Mouse (Mus musculus) midbrain, postnatal 0 days (tissue): Measurements from ENCODE around the gene Mfsd14b. TPM values are rescaled to one million over a fixed set of nuclear protein-coding genes. Genes with fewer than 3 reads are reported as not detected.
A peak's percentile ranks its signal among the peaks of the same experiment; 100 is the strongest.

Source experiments
- ATAC-seq: fragments of 200-750 bp; cut with Nextera tagmentation; 2 replicates; pipeline ENCODE4 v1.8.0; 2017; ENCODE audit warnings: moderate number of reproducible peaks, mild to moderate bottlenecking, moderate TSS enrichment, moderate library complexity; ENCODE audit not compliant: low FRiP score
- DNase-seq: peaks from one replicate; pipeline ENCODE4 v3.0.0-alpha.2; 2015; ENCODE audit warnings: low spot score
- H3K27ac ChIP-seq: fragments of 300-500 bp; sonication (generic); 2 replicates; pipeline ENCODE4 v1.5.1; 2014; ENCODE audit warnings: low read depth, mild to moderate bottlenecking, low read length, mixed read lengths
- H3K27me3 ChIP-seq: fragments of 300-500 bp; sonication (generic); 2 replicates; pipeline ENCODE4 v1.6.1; 2014; ENCODE audit warnings: low read length, control low read depth, mixed read lengths; ENCODE audit not compliant: insufficient read depth
- H3K36me3 ChIP-seq: fragments of 300-500 bp; sonication (generic); 2 replicates; pipeline ENCODE4 v1.6.1; 2014; ENCODE audit warnings: low read length, control low read depth, mixed read lengths; ENCODE audit not compliant: insufficient read depth
- H3K4me1 ChIP-seq: fragments of 300-500 bp; sonication (generic); 2 replicates; pipeline ENCODE4 v1.6.1; 2014; ENCODE audit warnings: mild to moderate bottlenecking, control low read depth, antibody characterized with exemption, low read length, mixed read lengths; ENCODE audit not compliant: insufficient read depth
- H3K4me2 ChIP-seq: fragments of 300-500 bp; sonication (generic); 2 replicates; pipeline ENCODE4 v1.6.1; 2014; ENCODE audit warnings: low read depth, mild to moderate bottlenecking, low read length, mixed read lengths; ENCODE audit not compliant: poor library complexity, severe bottlenecking
- H3K4me3 ChIP-seq: fragments of 300-500 bp; sonication (generic); 2 replicates; pipeline ENCODE4 v1.5.1; 2014; ENCODE audit warnings: low read depth, mild to moderate bottlenecking, low read length, moderate library complexity
- H3K9ac ChIP-seq: fragments of 300-500 bp; sonication (generic); replicated peaks from 2 replicates; pipeline ENCODE4 v1.6.1; 2014; ENCODE audit warnings: mild to moderate bottlenecking, low read length, moderate library complexity, mixed read lengths; ENCODE audit not compliant: poor library complexity, severe bottlenecking
- H3K9me3 ChIP-seq: fragments of 300-500 bp; sonication (generic); 2 replicates; pipeline ENCODE4 v1.6.1; 2016; ENCODE audit warnings: low read length, control low read depth
- CTCF ChIP-seq: IDR thresholded peaks from 2 replicates; pipeline ENCODE4 v1.5.1; 2016; ENCODE audit warnings: antibody characterized with exemption, mild to moderate bottlenecking
- WGBS: fragments of 180-500 bp; shearing (Covaris S2); extraction: QIAGEN DNeasy Blood & Tissue Kit; methylation state at CpG from one replicate; pipeline ENCODE4 v1.1.7; 2014; 5-methylcytosine and 5-hydroxymethylcytosine counted together
- polyA plus RNA-seq: library from polyadenylated mRNA; unstranded; fragments of >200 nt; fragmentation: Nextera tagmentation; extraction: Ambion mirVana; gene quantifications from 2 replicates; pipeline ENCODE4 v1.2.1, GENCODE M21; 2015
- total RNA-seq: library from RNA; depleted of rRNA; stranded (reverse); fragments of >200 nt; gene quantifications from 2 replicates; pipeline ENCODE4 v1.2.3, GENCODE M21; 2014; rRNA removed

Gene Mfsd14b
- total and polyA plus RNA-seq, 2 experiments from 2014 or later: 18.2 to 42.2 TPM

GRCm38 (mm10) chr13:65069969-65070368, 42.8 kb downstream of the Mfsd14b start:
- Histone ChIP-seq H3K4me3 (no peak overlapping the region), H3K27ac (no peak overlapping the region), H3K4me2 (no peak overlapping the region), H3K9me3 (no peaks in the 10 kb centered on the region), H3K36me3 (peaks cover 13% of the 10 kb centered on the region), H3K27me3 (no peaks in the 10 kb centered on the region), H3K4me1 (no peaks in the 10 kb centered on the region), H3K9ac (no peak overlapping the region)
- no peak for ATAC-seq
- no peak for TF ChIP-seq CTCF
- no peak for DNase-seq
- WGBS: 89% methylated on average over 2 of the region's 2 CpGs

- WGBS: 91% methylated on average over 9 of the region's 9 CpGs
- Histone ChIP-seq H3K4me3 (no peak within 1 kb of the TSS), H3K27ac (no peak within 1 kb of the TSS), H3K4me1 (no peaks in the 10 kb centered on the region), H3K9ac (no peak within 1 kb of the TSS), H3K27me3 (no peaks in the 10 kb centered on the region), H3K36me3 (no peaks in the 10 kb centered on the region), H3K9me3 (no peaks in the 10 kb centered on the region), H3K4me2 (no peak within 1 kb of the TSS)
- DNase-seq: no peak
- no peak for TF ChIP-seq CTCF
- ATAC-seq: no peak
These were observed 60.1 kb downstream of the Mfsd14b start, which contains the start of gene Prss47 for GRCm38 (mm10) chr13:65052660-65053059. Prss47 (minus strand) TSS chr13:65052760.

- DNase-seq (peak; percentile 2), ATAC-seq (no peak)
- Histone ChIP-seq H3K9ac (no peak overlapping the region), H3K27ac (no peak overlapping the region), H3K4me2 (no peak overlapping the region), H3K9me3 (no peaks in the 10 kb centered on the region), H3K4me3 (no peak overlapping the region), H3K4me1 (no peaks in the 10 kb centered on the region), H3K36me3 (no peaks in the 10 kb centered on the region), H3K27me3 (no peaks in the 10 kb centered on the region)
- WGBS: 67% methylated on average over 4 of the region's 4 CpGs
- 0 out of 2 replicates have a peak, but pooled peaks have one; percentile 8 for TF ChIP-seq CTCF
These were observed 77.7 kb downstream of the Mfsd14b start for GRCm38 (mm10) chr13:65035057-65035456.

GRCm38 (mm10) chr13:65032758-65033157, 80.0 kb downstream of the Mfsd14b start, which contains the start of gene Spata31d1c:
Spata31d1c (plus strand) TSS chr13:65033058.
- DNase-seq: no peak
- no peaks in the 10 kb centered on the region for H3K4me1 ChIP-seq
- no peak for TF ChIP-seq CTCF
- no peak within 1 kb of the TSS for H3K4me3 ChIP-seq
- H3K9ac ChIP-seq: no peak within 1 kb of the TSS
- H3K4me2 ChIP-seq: no peak within 1 kb of the TSS
- no peak for ATAC-seq
- no peaks in the 10 kb centered on the region for H3K36me3 ChIP-seq
- H3K9me3 ChIP-seq: no peaks in the 10 kb centered on the region
- no peak within 1 kb of the TSS for H3K27ac ChIP-seq
- H3K27me3 ChIP-seq: no peaks in the 10 kb centered on the region

Other genes starting within 250 kb of the Mfsd14b start
- gene Cntnap3, start 209.0 kb downstream of the Mfsd14b start, total RNA-seq: 1.4 and 1.7 TPM in 2 replicates
- gene Cntnap3, start 209.0 kb downstream of the Mfsd14b start, polyA plus RNA-seq: 1.1 TPM in 2 replicates
- gene Spata31, start 195.6 kb downstream of the Mfsd14b start, total RNA-seq: not detected in 2 replicates
- gene Spata31, start 195.6 kb downstream of the Mfsd14b start, polyA plus RNA-seq: not detected in 2 replicates
- gene Spata31d1c, start 79.9 kb downstream of the Mfsd14b start, total RNA-seq: not detected in 2 replicates
- not detected in 2 replicates for gene Spata31d1c, start 79.9 kb downstream of the Mfsd14b start, polyA plus RNA-seq
- gene Prss47, start 60.2 kb downstream of the Mfsd14b start, total RNA-seq: not detected in 2 replicates
- gene Prss47, start 60.2 kb downstream of the Mfsd14b start, polyA plus RNA-seq: not detected in 2 replicates
- not detected in 2 replicates for gene Olfr465-ps1, start 25.1 kb upstream of the Mfsd14b start, total RNA-seq
- gene Olfr465-ps1, start 25.1 kb upstream of the Mfsd14b start, polyA plus RNA-seq: not detected in 2 replicates
- gene Olfr466, start 37.3 kb upstream of the Mfsd14b start, total RNA-seq: not detected in 2 replicates
- not detected in 2 replicates for gene Olfr466, start 37.3 kb upstream of the Mfsd14b start, polyA plus RNA-seq
- not detected in 2 replicates for gene Nlrp4f, start 93.0 kb upstream of the Mfsd14b start, total RNA-seq
- gene Nlrp4f, start 93.0 kb upstream of the Mfsd14b start, polyA plus RNA-seq: 0.11 TPM in 1 of 2 replicates, not detected in the other
- gene Gm10775, start 146.6 kb upstream of the Mfsd14b start, total RNA-seq: 0.27 TPM in 1 of 2 replicates, not detected in the other
- 1.9 and 2.0 TPM in 2 replicates for gene Gm10775, start 146.6 kb upstream of the Mfsd14b start, polyA plus RNA-seq
- 49.2 and 66.7 TPM in 2 replicates for gene Zfp369, start 165.8 kb upstream of the Mfsd14b start, total RNA-seq
- gene Zfp369, start 165.8 kb upstream of the Mfsd14b start, polyA plus RNA-seq: 8.5 and 10.7 TPM in 2 replicates